Mouse (Mus musculus) gonadal fat pad, adult 2 months (tissue): ENCODE data around the gene Car11. TPM values are rescaled to one million over a fixed set of nuclear protein-coding genes. Genes with fewer than 3 reads are reported as not detected.

Source experiments
- DNase-seq: peaks from one replicate; pipeline ENCODE4 v3.0.0-alpha.2; 2012; ENCODE audit warnings: low read depth
- polyA plus RNA-seq: library from polyadenylated mRNA; depleted of rRNA; stranded (reverse); fragments of >200 nt; gene quantifications from 2 replicates; pipeline ENCODE4 v1.2.3, GENCODE M21; 2012

Car11 gene
- polyA plus RNA-seq, 1 experiment, result 11.8 TPM

- DNase-seq, result no peak
These were observed 11.0 kb downstream of the Car11 start for GRCm38 (mm10) chr7:45710477-45711191.

- DNase-seq, result no peak
These were observed 11.8 kb downstream of the Car11 start for GRCm38 (mm10) chr7:45711316-45712021.

GRCm38 (mm10) chr7:45712022-45712757 lies 12.5 kb downstream of the Car11 start:
- DNase-seq, result no peak

GRCm38 (mm10) chr7:45713396-45713795 lies 13.8 kb downstream of the Car11 start:
- DNase-seq, result no peak

- no peak for DNase-seq
These were observed 14.4 kb downstream of the Car11 start for GRCm38 (mm10) chr7:45713881-45714520.

GRCm38 (mm10) chr7:45714630-45715089 lies 15.0 kb downstream of the Car11 start:
- DNase-seq, result no peak

GRCm38 (mm10) chr7:45715090-45715708 lies 15.6 kb downstream of the Car11 start, which contains the start of gene Rpl18:
Rpl18 (plus strand) TSS chr7:45715457.
- no peak for DNase-seq

GRCm38 (mm10) chr7:45715741-45716459 lies 16.3 kb downstream of the Car11 start:
- no peak for DNase-seq

GRCm38 (mm10) chr7:45716460-45716857 lies 16.8 kb downstream of the Car11 start:
- no peak for DNase-seq

GRCm38 (mm10) chr7:45716952-45717917 lies 17.6 kb downstream of the Car11 start:
- no peak for DNase-seq

- DNase-seq, result no peak
These were observed 18.3 kb downstream of the Car11 start, which contains the start of gene Sphk2 for GRCm38 (mm10) chr7:45717918-45718297. Sphk2 (minus strand) TSS chr7:45718002.

- no peak for DNase-seq
These were observed 18.7 kb downstream of the Car11 start for GRCm38 (mm10) chr7:45718331-45718730.

- no peak for DNase-seq
These were observed 19.5 kb downstream of the Car11 start for GRCm38 (mm10) chr7:45719180-45719579.

- no peak for DNase-seq
These were observed 20.2 kb downstream of the Car11 start for GRCm38 (mm10) chr7:45719738-45720412.

- no peak for DNase-seq
These were observed 21.0 kb downstream of the Car11 start, which contains the start of gene Fam83e for GRCm38 (mm10) chr7:45720413-45721233. Fam83e (plus strand) TSS chr7:45721212.

- no peak for DNase-seq
These were observed 21.6 kb downstream of the Car11 start for GRCm38 (mm10) chr7:45721234-45721571.

- no peak for DNase-seq
These were observed 22.2 kb downstream of the Car11 start for GRCm38 (mm10) chr7:45721642-45722347.
